Mouse (Mus musculus) lung, postnatal 0 days (tissue): Measurements from ENCODE around the gene Vcan.

Experiments used
- CTCF ChIP-seq: IDR thresholded peaks from 2 replicates; pipeline ENCODE4 v1.5.1; 2016; ENCODE audit warnings: antibody characterized with exemption, mild to moderate bottlenecking
- EP300 ChIP-seq: IDR thresholded peaks from 2 replicates; pipeline ENCODE4 v1.6.1; 2016; ENCODE audit warnings: antibody characterized with exemption, mild to moderate bottlenecking, control low read depth

DNA sequence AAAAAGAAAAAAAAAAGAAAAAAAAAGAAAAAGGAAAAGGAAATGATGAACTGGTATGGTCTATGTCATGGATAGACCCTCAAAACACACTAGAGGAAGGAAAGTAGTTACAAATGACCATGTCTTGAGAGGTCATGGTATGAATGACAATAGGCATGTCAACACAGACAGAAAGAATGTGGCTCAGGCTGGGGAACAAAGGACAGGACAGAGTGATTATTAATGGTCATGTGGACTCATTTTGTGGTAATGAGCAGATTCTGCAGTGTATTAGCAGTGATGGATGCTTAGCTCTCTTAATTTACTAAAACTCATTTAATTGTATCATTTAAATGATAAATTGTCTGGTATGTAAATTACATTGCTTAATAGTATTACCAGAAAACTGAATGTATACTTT lies 14.0 kb upstream of the Vcan start:
- TF ChIP-seq CTCF (no peak), EP300 (no peak)
